Mouse (Mus musculus): ENCODE results near the gene Olfr821. TPM values are rescaled to one million over a fixed set of nuclear protein-coding genes. Genes with fewer than 3 reads are reported as not detected.
"Not testable (repeated sequence)": the region's sequence is repeated elsewhere in the genome, so short reads cannot be mapped to it uniquely, and the experiment has no call there.

The Olfr821 gene
- not detected in 2 replicates for polyA plus RNA-seq (2016; fragmentation: Nextera tagmentation; extraction: Ambion mirVana)

DNA sequence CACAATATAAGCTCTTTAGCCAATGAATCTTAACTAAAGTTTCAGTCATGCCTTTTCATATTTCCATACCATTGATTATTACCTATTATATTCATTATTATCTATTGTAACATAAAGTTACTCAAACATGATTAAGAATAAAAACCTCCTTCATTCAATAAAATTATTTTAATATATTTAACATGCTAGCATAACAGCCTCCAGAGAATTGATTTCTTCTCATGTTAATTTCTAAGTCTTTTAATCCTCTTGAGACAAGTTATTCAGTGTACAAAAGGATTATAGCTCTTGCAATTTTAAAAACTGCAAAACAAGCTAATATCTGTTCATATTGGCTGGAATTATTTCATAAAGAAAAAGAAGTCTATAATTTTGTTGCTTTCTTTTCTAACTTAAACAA, at the start of gene Olfr821:
Gene Olfr821, plus strand, starts transcription at position 301 of the 400 bp plus-strand sequence.
- Histone ChIP-seq H3K9me3 (no peaks in the 10 kb centered on the region), H3K36me3 (no peaks in the 10 kb centered on the region), H3K4me1 (replicated peaks) (no peaks in the 10 kb centered on the region), H3K27ac (no peak within 1 kb of the TSS), H3K27me3 (ENCODE audit: insufficient read depth, poor library complexity, severe bottlenecking) (no peaks in the 10 kb centered on the region), H3K4me3 (no peak within 1 kb of the TSS)
- no peak for DNase-seq (ENCODE audit: low spot score)

GRCm38 (mm10) chr10:129981867-129982266, 48.3 kb upstream of the Olfr821 start:
- H3K4me3 ChIP-seq; H3K36me3 ChIP-seq; DNase-seq (ENCODE audit: low spot score); H3K9me3 ChIP-seq; H3K27me3 ChIP-seq (ENCODE audit: insufficient read depth, poor library complexity, severe bottlenecking); H3K4me1 ChIP-seq (replicated peaks); H3K27ac ChIP-seq: not testable (repeated sequence)
- WGBS, result no CpG with 5 or more reads among the region's 3 CpGs

DNA sequence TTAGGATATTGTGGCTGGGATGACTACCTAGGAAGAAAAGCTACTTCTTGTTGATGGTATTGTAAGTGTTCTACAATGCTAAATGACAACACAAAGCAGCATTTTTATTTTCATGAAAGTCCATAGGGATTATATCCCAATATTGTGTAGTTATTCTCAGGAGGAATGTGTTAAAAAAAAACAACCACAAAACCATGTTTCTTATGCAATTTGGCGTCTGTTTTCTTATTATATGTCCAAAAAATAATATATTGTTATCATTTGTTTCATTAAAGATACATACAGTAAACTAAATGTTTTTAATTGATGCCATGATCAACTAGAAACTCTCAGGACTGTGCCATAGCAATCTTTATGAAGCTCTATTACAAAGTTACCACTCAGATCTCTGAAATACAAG, 45.2 kb upstream of the Olfr821 start, which contains the start of gene Gm10310:
Gene Gm10310, minus strand, starts transcription at position 101 of the 400 bp plus-strand sequence.
- H3K4me1 ChIP-seq (replicated peaks); H3K36me3 ChIP-seq; H3K9me3 ChIP-seq; H3K27me3 ChIP-seq (ENCODE audit: insufficient read depth, poor library complexity, severe bottlenecking); H3K27ac ChIP-seq; H3K4me3 ChIP-seq; DNase-seq (ENCODE audit: low spot score): not testable (repeated sequence)
- WGBS, result no CpG with 5 or more reads among the region's 1 CpGs

- 89% methylated on average over 4 of the region's 4 CpGs for WGBS
- H3K9me3 ChIP-seq, result peaks cover 12% of the 10 kb centered on the region; the same call in 1 of the 2 replicates
Measured at GRCm38 (mm10) chr10:130004104-130004503, 26.0 kb upstream of the Olfr821 start.

DNA sequence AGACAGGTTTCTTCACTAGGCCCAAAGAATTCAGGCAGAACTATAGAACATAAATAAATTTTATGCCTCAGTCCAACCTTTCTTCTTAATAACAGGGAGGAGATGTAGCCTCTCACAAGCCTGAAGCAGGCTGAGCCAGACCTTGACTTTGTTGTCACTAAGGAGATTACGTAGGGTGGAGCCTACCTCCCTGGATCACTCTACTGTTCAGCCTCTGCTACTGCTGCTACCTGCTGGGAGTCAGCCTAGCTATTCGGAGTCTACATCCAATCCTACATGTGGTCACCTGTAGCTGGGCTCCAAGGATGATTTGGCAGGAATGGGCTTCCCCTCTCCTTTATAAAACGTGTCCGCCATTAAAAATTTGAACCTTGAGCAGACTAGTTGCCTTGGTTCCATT, 24.8 kb upstream of the Olfr821 start:
- H3K9me3 ChIP-seq, result peaks cover 12% of the 10 kb centered on the region; the same call in 1 of the 2 replicates
- DNase-seq (ENCODE audit: low spot score); H3K36me3 ChIP-seq; H3K27ac ChIP-seq; H3K27me3 ChIP-seq (ENCODE audit: insufficient read depth, poor library complexity, severe bottlenecking); H3K4me1 ChIP-seq (replicated peaks); H3K4me3 ChIP-seq: not testable (repeated sequence)
- WGBS, result 90% methylated on average over 4 of the region's 4 CpGs

More at GRCm38 (mm10) chr10:130004104-130004503, 26.0 kb upstream of the Olfr821 start:
- not testable (repeated sequence) for DNase-seq (ENCODE audit: low spot score); H3K27ac ChIP-seq; H3K4me3 ChIP-seq; H3K36me3 ChIP-seq; H3K27me3 ChIP-seq (ENCODE audit: insufficient read depth, poor library complexity, severe bottlenecking); H3K4me1 ChIP-seq (replicated peaks)

GRCm38 (mm10) chr10:130012321-130012720, 17.8 kb upstream of the Olfr821 start, which contains the start of gene Olfr820:
Gene Olfr820, plus strand, starts transcription at chr10:130012621.
- Histone ChIP-seq H3K4me1 (replicated peaks) (no peaks in the 10 kb centered on the region), H3K27ac (no peak within 1 kb of the TSS), H3K9me3 (no peaks in the 10 kb centered on the region), H3K36me3 (no peaks in the 10 kb centered on the region), H3K27me3 (ENCODE audit: insufficient read depth, poor library complexity, severe bottlenecking) (no peaks in the 10 kb centered on the region), H3K4me3 (no peak within 1 kb of the TSS)
- no peak for DNase-seq (ENCODE audit: low spot score)

GRCm38 (mm10) chr10:130037096-130037495, 6.9 kb downstream of the Olfr821 start:
- Histone ChIP-seq H3K4me3 (no peak overlapping the region), H3K36me3 (no peaks in the 10 kb centered on the region), H3K27me3 (ENCODE audit: insufficient read depth, poor library complexity, severe bottlenecking) (no peaks in the 10 kb centered on the region), H3K9me3 (no peaks in the 10 kb centered on the region), H3K4me1 (replicated peaks) (no peaks in the 10 kb centered on the region), H3K27ac (no peak overlapping the region)
- 65% methylated on average over 6 of the region's 6 CpGs for WGBS
- no peak for DNase-seq (ENCODE audit: low spot score)

GRCm38 (mm10) chr10:130070910-130071309, 40.8 kb downstream of the Olfr821 start, which contains the start of gene Olfr822:
Gene Olfr822, plus strand, starts transcription at chr10:130071210.
- no peaks in the 10 kb centered on the region for H3K27me3 ChIP-seq (ENCODE audit: insufficient read depth, poor library complexity, severe bottlenecking)

More at GRCm38 (mm10) chr10:130070910-130071309, 40.8 kb downstream of the Olfr821 start, which contains the start of gene Olfr822:
- DNase-seq (ENCODE audit: low spot score), result no peak
- H3K9me3 ChIP-seq, result no peaks in the 10 kb centered on the region
- H3K27ac ChIP-seq, result no peak within 1 kb of the TSS
- no peaks in the 10 kb centered on the region for H3K4me1 ChIP-seq (replicated peaks)
- no peaks in the 10 kb centered on the region for H3K36me3 ChIP-seq
- H3K4me3 ChIP-seq, result no peak within 1 kb of the TSS

Other genes with a start within 250 kb of the Olfr821 start
- gene Olfr810, start 235.4 kb upstream of the Olfr821 start, polyA plus RNA-seq (2016; fragmentation: Nextera tagmentation; extraction: Ambion mirVana), result not detected in 2 replicates
- gene Olfr811, start 226.0 kb upstream of the Olfr821 start, polyA plus RNA-seq (2016; fragmentation: Nextera tagmentation; extraction: Ambion mirVana), result not detected in 2 replicates
- gene Olfr812, start 184.3 kb upstream of the Olfr821 start, polyA plus RNA-seq (2016; fragmentation: Nextera tagmentation; extraction: Ambion mirVana), result not detected in 2 replicates
- not detected in 2 replicates for gene Olfr813, start 175.0 kb upstream of the Olfr821 start, polyA plus RNA-seq (2016; fragmentation: Nextera tagmentation; extraction: Ambion mirVana)
- not detected in 2 replicates for gene Olfr814, start 150.5 kb upstream of the Olfr821 start, polyA plus RNA-seq (2016; fragmentation: Nextera tagmentation; extraction: Ambion mirVana)
- not detected in 2 replicates for gene Olfr815, start 124.5 kb upstream of the Olfr821 start, polyA plus RNA-seq (2016; fragmentation: Nextera tagmentation; extraction: Ambion mirVana)
- gene Olfr816, start 114.8 kb upstream of the Olfr821 start, polyA plus RNA-seq (2016; fragmentation: Nextera tagmentation; extraction: Ambion mirVana), result not detected in 2 replicates
- gene Olfr818, start 81.2 kb upstream of the Olfr821 start, polyA plus RNA-seq (2016; fragmentation: Nextera tagmentation; extraction: Ambion mirVana), result not detected in 2 replicates
- not detected in 2 replicates for gene Olfr819, start 63.1 kb upstream of the Olfr821 start, polyA plus RNA-seq (2016; fragmentation: Nextera tagmentation; extraction: Ambion mirVana)
- not detected in 2 replicates for gene Olfr247, start 54.2 kb upstream of the Olfr821 start, polyA plus RNA-seq (2016; fragmentation: Nextera tagmentation; extraction: Ambion mirVana)
- not detected in 2 replicates for gene Gm10310, start 45.3 kb upstream of the Olfr821 start, polyA plus RNA-seq (2016; fragmentation: Nextera tagmentation; extraction: Ambion mirVana)
- gene Olfr820, start 17.7 kb upstream of the Olfr821 start, polyA plus RNA-seq (2016; fragmentation: Nextera tagmentation; extraction: Ambion mirVana), result not detected in 2 replicates
- not detected in 2 replicates for gene Olfr822, start 40.9 kb downstream of the Olfr821 start, polyA plus RNA-seq (2016; fragmentation: Nextera tagmentation; extraction: Ambion mirVana)
- gene Olfr823, start 85.0 kb downstream of the Olfr821 start, polyA plus RNA-seq (2016; fragmentation: Nextera tagmentation; extraction: Ambion mirVana), result not detected in 2 replicates
- gene Olfr824, start 99.7 kb downstream of the Olfr821 start, polyA plus RNA-seq (2016; fragmentation: Nextera tagmentation; extraction: Ambion mirVana), result not detected in 2 replicates
- not detected in 2 replicates for gene Olfr825, start 136.4 kb downstream of the Olfr821 start, polyA plus RNA-seq (2016; fragmentation: Nextera tagmentation; extraction: Ambion mirVana)
- gene Olfr826, start 153.8 kb downstream of the Olfr821 start, polyA plus RNA-seq (2016; fragmentation: Nextera tagmentation; extraction: Ambion mirVana), result not detected in 2 replicates
- gene Olfr827, start 184.1 kb downstream of the Olfr821 start, polyA plus RNA-seq (2016; fragmentation: Nextera tagmentation; extraction: Ambion mirVana), result 0.10 TPM in 1 of 2 replicates, not detected in the other
- gene Neurod4, start 249.9 kb downstream of the Olfr821 start, polyA plus RNA-seq (2016; fragmentation: Nextera tagmentation; extraction: Ambion mirVana), result 14.0 and 23.1 TPM in 2 replicates